Mouse (Mus musculus): Measurements from ENCODE around the gene Fkbp9. TPM values are rescaled to one million over a fixed set of nuclear protein-coding genes. Genes with fewer than 3 reads are reported as not detected.

Gene Fkbp9
- 0.41 and 0.58 TPM in 2 replicates for polyA plus RNA-seq (2012; ENCODE audit: low replicate concordance)

DNA sequence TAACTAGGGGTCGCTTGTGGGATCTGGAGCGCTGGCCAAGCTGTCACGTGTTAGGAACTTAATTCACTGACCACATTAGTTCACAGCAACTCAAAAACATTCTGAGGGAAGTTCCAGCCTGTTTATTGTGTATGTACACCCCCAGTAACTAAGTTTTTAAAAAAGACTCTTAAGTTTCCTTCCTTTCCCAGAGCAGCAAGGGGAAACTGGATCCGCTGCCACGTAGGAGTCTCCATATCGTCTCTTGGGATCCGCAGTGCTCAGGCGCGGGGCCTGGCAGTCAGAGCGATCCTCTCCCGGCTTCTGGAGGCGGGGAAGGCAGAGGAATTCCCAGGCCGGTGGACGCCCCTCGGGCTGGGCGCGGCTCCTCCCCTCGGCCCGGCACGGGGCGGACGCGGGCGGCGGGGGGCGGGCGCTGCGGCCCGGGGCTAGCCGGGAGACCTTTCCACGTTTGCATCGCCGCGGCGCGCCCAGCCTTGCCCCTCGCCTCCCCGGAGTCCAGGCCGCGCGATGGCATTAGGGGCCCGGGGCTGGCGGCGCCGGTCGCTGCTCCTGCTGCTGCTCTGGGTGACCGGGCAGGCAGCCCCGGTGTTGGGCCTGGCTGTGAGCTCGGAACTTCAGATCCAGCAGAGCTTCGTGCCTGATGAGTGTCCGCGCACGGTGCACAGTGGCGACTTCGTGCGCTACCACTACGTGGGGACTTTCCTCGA is at the start of gene Fkbp9:
Gene Fkbp9 (plus strand): TSS at position 363 of the 710 bp plus-strand sequence.

DNA sequence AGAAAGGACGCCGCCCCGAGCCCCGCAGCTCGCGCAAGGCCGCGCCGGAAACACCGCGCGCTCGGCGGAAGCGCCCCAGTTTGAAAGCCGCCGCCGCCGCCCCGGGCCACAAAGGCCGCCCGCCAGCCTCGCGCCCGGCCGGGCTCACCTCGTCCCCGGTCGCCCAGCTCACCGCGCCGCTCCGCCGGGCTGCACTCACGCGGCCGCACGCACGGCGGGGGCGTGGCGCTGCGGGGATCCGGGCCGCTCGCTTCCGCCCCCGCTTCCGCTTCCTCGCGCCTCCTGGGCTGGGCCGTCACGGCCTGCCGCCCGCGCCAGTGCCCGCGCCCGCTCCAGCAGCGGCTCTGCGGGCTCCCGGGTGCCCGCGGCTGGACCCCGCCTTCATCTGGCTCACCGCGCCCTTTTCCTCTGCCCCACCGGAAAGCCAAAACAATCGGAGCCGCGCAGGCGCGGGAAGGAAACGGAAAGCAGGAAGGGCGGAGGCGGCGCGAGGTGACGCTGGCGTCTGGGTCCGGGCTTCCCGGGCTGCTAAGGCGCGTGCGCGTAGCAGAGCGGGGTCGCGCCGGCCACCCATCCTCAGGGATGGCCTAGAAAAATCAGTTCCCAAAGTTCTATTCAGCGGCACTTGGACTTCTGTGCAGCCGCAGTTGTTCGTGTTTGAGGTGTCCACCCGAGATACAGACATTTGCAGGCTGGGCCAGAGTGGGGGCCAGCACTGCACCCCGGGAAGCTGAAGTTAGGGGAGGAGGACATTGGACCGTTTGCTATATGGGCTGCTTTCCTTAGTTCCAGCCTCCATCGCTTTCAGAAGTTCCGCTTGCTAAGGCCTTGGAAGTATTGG is 34.3 kb upstream of the Fkbp9 start, which contains the start of gene Kbtbd2:
Gene Kbtbd2 (minus strand): TSS at position 503 of the 841 bp plus-strand sequence.

DNA sequence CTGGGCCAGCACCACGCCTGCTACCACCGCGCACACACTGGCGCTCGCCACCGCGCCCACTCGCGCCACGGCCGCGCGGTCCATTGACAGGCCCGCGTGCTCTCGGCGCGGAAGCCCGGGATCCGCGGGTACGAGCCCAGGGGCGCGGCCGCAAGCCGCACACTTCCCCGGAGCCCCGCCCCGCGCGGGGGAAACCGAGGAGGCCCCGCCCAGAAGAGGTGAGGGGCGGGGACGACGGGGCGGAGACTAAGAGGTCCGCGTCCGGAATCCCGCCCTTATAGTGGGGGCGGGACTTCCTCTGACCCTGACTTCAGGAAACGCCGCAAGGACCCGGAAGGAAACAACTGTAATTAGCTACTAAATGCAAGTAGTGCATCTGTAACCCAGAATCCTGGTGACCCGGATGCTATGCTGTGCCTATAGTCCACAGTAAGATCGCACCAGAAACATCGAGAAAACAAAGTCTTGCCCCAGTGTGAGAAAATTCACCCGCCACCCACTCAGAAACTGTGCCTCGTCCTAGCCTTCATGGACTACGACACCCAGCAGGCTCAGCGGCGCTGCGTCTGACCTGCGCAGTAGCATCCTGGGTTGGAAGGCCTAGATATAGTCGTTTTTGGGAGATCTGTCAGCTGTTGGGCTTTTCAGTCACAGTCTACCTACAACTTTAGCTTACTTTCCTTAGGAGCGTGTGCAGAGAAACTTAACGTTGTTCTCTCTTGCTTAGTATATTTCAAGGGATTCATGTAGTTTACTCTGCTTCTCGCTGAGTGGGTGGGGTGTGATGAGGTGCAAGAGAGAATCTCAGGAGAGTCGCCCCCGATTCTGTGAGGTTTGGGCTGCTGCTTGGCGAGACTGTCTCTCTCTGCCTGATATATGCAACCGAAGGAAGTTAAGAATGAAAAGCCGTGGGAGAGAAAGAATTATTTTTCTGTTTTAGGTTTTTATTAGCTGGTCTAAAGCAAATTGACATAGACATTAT is 92.2 kb downstream of the Fkbp9 start, which contains the start of the genes Nt5c3 and Vmn1r4:
Gene Nt5c3 (minus strand): TSS at position 207 of the 982 bp plus-strand sequence.
Gene Vmn1r4 (plus strand): TSS at position 290 of the 982 bp plus-strand sequence.

Other genes starting within 250 kb of the Fkbp9 start
- gene Lsm5, start 127.3 kb upstream of the Fkbp9 start, polyA plus RNA-seq (2012; ENCODE audit: low replicate concordance), result 2.0 TPM in 1 of 2 replicates, not detected in the other
- 10.8 and 21.9 TPM in 2 replicates for gene Avl9, start 117.2 kb upstream of the Fkbp9 start, polyA plus RNA-seq (2012; ENCODE audit: low replicate concordance)
- 6.4 and 7.2 TPM in 2 replicates for gene Kbtbd2, start 34.2 kb upstream of the Fkbp9 start, polyA plus RNA-seq (2012; ENCODE audit: low replicate concordance)
- 27.5 and 28.9 TPM in 2 replicates for gene Nt5c3, start 91.9 kb downstream of the Fkbp9 start, polyA plus RNA-seq (2012; ENCODE audit: low replicate concordance)
- gene Vmn1r4, start 92.0 kb downstream of the Fkbp9 start, polyA plus RNA-seq (2012; ENCODE audit: low replicate concordance), result not detected in 2 replicates
- gene Vmn1r5, start 138.2 kb downstream of the Fkbp9 start, polyA plus RNA-seq (2012; ENCODE audit: low replicate concordance), result not detected in 2 replicates
- gene Vmn1r6, start 165.2 kb downstream of the Fkbp9 start, polyA plus RNA-seq (2012; ENCODE audit: low replicate concordance), result not detected in 2 replicates
- gene Vmn1r7, start 193.3 kb downstream of the Fkbp9 start, polyA plus RNA-seq (2012; ENCODE audit: low replicate concordance), result not detected in 2 replicates
- gene Vmn1r8, start 200.2 kb downstream of the Fkbp9 start, polyA plus RNA-seq (2012; ENCODE audit: low replicate concordance), result not detected in 2 replicates
- gene Vmn1r9, start 234.7 kb downstream of the Fkbp9 start, polyA plus RNA-seq (2012; ENCODE audit: low replicate concordance), result not detected in 2 replicates